Mouse (Mus musculus) kidney, adult 2 months (tissue): ENCODE measurements around the gene Ikzf2.

Source experiments
- CTCF ChIP-seq: fragments of 200-500 bp; conservative IDR thresholded peaks from 2 replicates; pipeline ENCODE4 v1.5.1; 2011; ENCODE audit warnings: low read depth, mild to moderate bottlenecking, control low read depth, low read length, moderate library complexity, mixed read lengths; ENCODE audit not compliant: insufficient read depth, insufficient read length
- POLR2A ChIP-seq: fragments of 200-500 bp; IDR thresholded peaks from one replicate; pipeline ENCODE4 v1.6.1; 2011; ENCODE audit warnings: low read depth, low read length, control low read depth

DNA sequence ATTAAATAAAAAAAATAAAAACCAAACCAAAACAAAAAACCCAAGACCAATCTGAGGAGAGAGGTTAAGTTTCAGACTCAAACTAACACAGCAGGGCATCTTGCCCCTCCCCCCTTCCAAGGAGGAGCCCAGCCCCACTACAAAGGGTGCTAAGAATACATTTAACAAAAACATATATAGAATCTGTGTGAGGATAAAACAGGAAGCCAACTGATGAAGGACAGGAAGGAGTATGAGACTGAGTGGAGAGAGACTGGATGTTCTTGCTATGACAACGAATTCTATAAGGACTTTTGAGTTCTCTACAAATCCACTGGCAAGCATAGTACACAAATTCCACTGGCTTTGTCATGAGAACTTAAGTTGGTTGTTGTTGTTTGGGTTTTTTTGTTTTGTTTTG lies 42.7 kb upstream of the Ikzf2 start:
- TF ChIP-seq CTCF (no peak), POLR2A (no peak)
